Mouse (Mus musculus): ENCODE data around the gene Kcnab1. TPM values are rescaled to one million over a fixed set of nuclear protein-coding genes. Genes with fewer than 3 reads are reported as not detected.

Kcnab1 gene
- 3.0 and 3.6 TPM in 2 replicates for polyA plus RNA-seq (2014; fragmentation: Nextera tagmentation; extraction: Ambion mirVana)

DNA sequence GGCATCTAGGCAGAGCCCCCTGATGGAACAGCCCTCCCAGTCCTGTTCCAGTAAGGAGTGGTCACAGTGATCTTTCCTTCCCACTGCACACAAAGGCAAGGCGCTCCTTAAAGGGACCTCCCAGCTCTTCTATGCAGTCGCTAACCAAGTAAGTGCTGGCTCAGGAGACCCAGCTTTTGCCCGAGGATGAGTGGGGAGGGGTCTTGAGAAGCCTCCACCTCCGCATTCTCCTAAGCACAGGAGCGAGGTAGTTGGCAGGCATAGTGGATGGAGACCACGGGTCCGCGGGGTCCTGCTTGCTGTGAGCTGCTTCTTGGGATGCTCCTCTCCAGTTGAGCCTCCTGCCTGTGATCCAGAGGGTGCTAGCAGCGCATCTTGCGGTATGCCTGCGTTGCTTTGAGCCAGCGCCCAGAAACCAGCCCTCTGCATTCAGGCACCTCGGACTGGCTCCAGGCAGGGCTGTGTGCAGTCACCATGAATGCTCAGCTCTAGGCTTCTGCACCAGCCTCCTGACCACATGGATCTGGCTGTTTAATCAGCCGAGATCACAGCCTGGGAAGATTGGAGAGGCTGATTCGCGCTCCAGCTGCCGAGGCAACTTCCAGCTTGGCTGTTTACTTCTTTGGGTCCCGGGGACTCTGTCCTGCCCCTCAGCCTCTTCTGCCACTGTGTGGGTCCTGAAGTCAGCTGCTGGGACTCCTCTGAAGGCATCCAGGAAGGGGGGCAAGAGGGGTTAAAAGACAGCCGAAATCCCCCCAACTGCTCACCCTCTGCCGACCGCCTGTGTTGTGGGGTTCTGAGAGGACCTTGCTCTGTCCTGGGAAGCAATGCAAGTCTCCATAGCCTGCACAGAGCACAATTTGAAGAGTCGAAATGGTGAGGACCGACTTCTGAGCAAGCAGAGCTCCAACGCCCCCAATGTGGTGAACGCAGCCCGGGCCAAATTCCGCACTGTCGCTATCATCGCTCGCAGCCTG is at the start of gene Kcnab1:
Kcnab1 (plus strand) TSS at position 440 of the 977 bp plus-strand sequence.
- WGBS: 1% methylated on average over 30 of the region's 30 CpGs
- Histone ChIP-seq H3K27ac (replicated peaks; ENCODE audit: low read depth, low read length) (no peak within 1 kb of the TSS), H3K4me3 (ENCODE audit: low read depth, low read length) (peak within 1 kb of the TSS; percentile 44), H3K36me3 (replicated peaks; ENCODE audit: control insufficient read depth, insufficient read depth, low read depth, low read length) (no peaks in the 10 kb centered on the region), H3K9me3 (replicated peaks; ENCODE audit: control insufficient read depth, low read length) (no peaks in the 10 kb centered on the region), H3K4me2 (ENCODE audit: low read depth, low read length) (peak within 1 kb of the TSS; percentile 87), H3K4me1 (ENCODE audit: control insufficient read depth, insufficient read depth, low read length) (no peaks in the 10 kb centered on the region), H3K27me3 (ENCODE audit: control insufficient read depth, insufficient read depth, low read length) (no peaks in the 10 kb centered on the region), H3K9ac (replicated peaks; ENCODE audit: low read length) (peak within 1 kb of the TSS; percentile 49)
- ATAC-seq (replicated peaks; ENCODE audit: insufficient number of reproducible peaks, low FRiP score, low TSS enrichment, low read depth): peak; percentile 82
- DNase-seq (ENCODE audit: low spot score): peak; percentile 54

DNA sequence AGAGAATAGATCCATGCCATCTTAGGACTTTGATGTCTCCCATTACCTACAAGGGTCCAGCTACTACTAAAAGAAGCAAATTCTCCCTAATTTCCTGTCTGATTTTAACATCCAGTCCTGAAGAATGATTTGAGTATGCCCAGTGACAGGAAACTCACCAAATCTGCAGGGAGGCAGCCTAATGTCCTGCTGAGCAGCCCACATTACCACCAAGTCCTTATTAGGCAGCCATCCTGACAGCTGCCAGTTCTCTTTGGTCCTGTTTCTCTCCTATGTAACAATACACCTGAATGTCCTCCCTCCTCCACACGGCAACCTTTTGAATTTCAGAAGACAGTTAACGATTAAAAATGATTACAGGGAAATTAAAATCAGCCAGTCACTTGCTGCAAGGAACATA is 20.9 kb upstream of the Kcnab1 start:
- 53% methylated on average over 2 of the region's 2 CpGs for WGBS
- ATAC-seq (replicated peaks; ENCODE audit: insufficient number of reproducible peaks, low FRiP score, low TSS enrichment, low read depth) (no peak), DNase-seq (ENCODE audit: low spot score) (no peak)
- Histone ChIP-seq H3K27ac (replicated peaks; ENCODE audit: low read depth, low read length) (no peak overlapping the region), H3K36me3 (replicated peaks; ENCODE audit: control insufficient read depth, insufficient read depth, low read depth, low read length) (no peaks in the 10 kb centered on the region), H3K4me2 (ENCODE audit: low read depth, low read length) (no peak overlapping the region), H3K27me3 (ENCODE audit: control insufficient read depth, insufficient read depth, low read length) (no peaks in the 10 kb centered on the region), H3K9me3 (replicated peaks; ENCODE audit: control insufficient read depth, low read length) (no peaks in the 10 kb centered on the region), H3K4me3 (ENCODE audit: low read depth, low read length) (no peak overlapping the region), H3K9ac (replicated peaks; ENCODE audit: low read length) (no peak overlapping the region), H3K4me1 (ENCODE audit: control insufficient read depth, insufficient read depth, low read length) (no peaks in the 10 kb centered on the region)

DNA sequence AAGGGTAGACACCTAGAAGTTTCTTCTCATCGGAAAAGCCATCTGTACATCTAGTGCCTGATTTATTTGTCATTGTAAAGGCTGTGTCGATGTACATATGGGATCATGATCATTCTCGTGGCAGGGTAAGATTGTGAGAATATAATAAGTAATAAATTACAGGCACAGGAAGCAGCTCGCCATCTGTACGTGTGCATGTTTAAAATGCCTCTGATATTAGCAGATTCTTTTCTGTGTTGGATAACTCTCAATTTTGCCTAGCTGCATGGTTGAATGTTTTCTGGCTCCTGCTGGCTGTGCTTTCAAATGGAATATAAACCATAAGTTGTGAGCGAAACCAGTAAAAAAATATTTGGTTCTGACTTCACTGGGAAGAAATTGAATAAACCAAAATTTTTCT is 5.1 kb upstream of the Kcnab1 start:
- Histone ChIP-seq H3K4me3 (ENCODE audit: low read depth, low read length) (no peak overlapping the region), H3K36me3 (replicated peaks; ENCODE audit: control insufficient read depth, insufficient read depth, low read depth, low read length) (no peaks in the 10 kb centered on the region), H3K27ac (replicated peaks; ENCODE audit: low read depth, low read length) (no peak overlapping the region), H3K9me3 (replicated peaks; ENCODE audit: control insufficient read depth, low read length) (no peaks in the 10 kb centered on the region), H3K27me3 (ENCODE audit: control insufficient read depth, insufficient read depth, low read length) (no peaks in the 10 kb centered on the region), H3K4me1 (ENCODE audit: control insufficient read depth, insufficient read depth, low read length) (no peaks in the 10 kb centered on the region), H3K4me2 (ENCODE audit: low read depth, low read length) (no peak overlapping the region), H3K9ac (replicated peaks; ENCODE audit: low read length) (no peak overlapping the region)
- 80% methylated on average over 6 of the region's 6 CpGs for WGBS
- no peak for ATAC-seq (replicated peaks; ENCODE audit: insufficient number of reproducible peaks, low FRiP score, low TSS enrichment, low read depth)
- no peak for DNase-seq (ENCODE audit: low spot score)

DNA sequence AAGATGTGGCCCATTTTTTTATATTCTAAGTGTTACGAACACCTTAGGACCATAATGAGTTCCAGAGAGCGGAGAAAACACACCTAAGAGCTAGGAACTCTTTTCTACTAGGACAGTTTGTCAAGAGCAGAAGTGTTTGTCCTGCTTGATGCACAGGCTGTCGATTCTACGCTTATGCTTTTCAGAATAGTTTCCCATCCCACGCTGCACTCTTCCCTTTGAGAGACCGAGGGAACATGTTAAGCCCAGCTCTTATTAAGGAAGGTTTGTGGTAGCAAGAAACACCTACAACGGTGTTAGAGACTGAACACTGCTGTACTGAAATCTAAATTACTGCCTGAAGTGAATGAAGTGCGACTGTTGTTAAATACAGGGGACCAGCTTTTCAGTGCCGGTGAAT is 1.0 kb downstream of the Kcnab1 start:
- no peak overlapping the region for H3K27ac ChIP-seq (replicated peaks; ENCODE audit: low read depth, low read length)
- H3K9me3 ChIP-seq (replicated peaks; ENCODE audit: control insufficient read depth, low read length): no peaks in the 10 kb centered on the region
- H3K4me3 ChIP-seq (ENCODE audit: low read depth, low read length): no peak overlapping the region
- H3K9ac ChIP-seq (replicated peaks; ENCODE audit: low read length): no peak overlapping the region; the same call in 1 of the 2 replicates
- ATAC-seq (replicated peaks; ENCODE audit: insufficient number of reproducible peaks, low FRiP score, low TSS enrichment, low read depth) (no peak), DNase-seq (ENCODE audit: low spot score) (no peak)
- no peaks in the 10 kb centered on the region for H3K36me3 ChIP-seq (replicated peaks; ENCODE audit: control insufficient read depth, insufficient read depth, low read depth, low read length)
- no peaks in the 10 kb centered on the region for H3K27me3 ChIP-seq (ENCODE audit: control insufficient read depth, insufficient read depth, low read length)
- H3K4me1 ChIP-seq (ENCODE audit: control insufficient read depth, insufficient read depth, low read length): no peaks in the 10 kb centered on the region
- 65% methylated on average over 9 of the region's 9 CpGs for WGBS
- peak overlapping the region; percentile 87 for H3K4me2 ChIP-seq (ENCODE audit: low read depth, low read length)

DNA sequence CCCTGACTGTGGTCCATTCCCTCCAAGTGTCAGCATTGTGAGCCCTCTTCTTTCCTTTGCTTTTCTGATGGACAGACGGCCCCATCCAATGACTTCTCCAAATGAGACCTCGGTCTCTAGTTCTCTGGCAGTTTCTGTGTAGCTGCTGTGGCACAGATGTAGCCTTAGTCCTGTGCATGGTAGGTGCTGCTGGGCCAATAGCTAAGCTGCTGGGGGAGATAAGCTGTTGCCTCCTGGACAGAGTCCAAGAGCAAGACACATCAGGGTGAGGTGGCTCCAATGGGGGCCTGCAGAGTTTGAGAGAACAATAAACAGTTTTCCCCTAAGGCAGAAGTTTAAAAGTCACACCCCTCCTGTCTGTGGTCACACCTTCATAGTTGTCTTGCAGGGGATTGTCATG is 2.0 kb downstream of the Kcnab1 start:
- Histone ChIP-seq H3K27me3 (ENCODE audit: control insufficient read depth, insufficient read depth, low read length) (no peaks in the 10 kb centered on the region), H3K9me3 (replicated peaks; ENCODE audit: control insufficient read depth, low read length) (no peaks in the 10 kb centered on the region), H3K9ac (replicated peaks; ENCODE audit: low read length) (no peak overlapping the region), H3K4me1 (ENCODE audit: control insufficient read depth, insufficient read depth, low read length) (no peaks in the 10 kb centered on the region), H3K4me3 (ENCODE audit: low read depth, low read length) (no peak overlapping the region), H3K36me3 (replicated peaks; ENCODE audit: control insufficient read depth, insufficient read depth, low read depth, low read length) (no peaks in the 10 kb centered on the region), H3K4me2 (ENCODE audit: low read depth, low read length) (no peak overlapping the region), H3K27ac (replicated peaks; ENCODE audit: low read depth, low read length) (no peak overlapping the region)
- DNase-seq (ENCODE audit: low spot score) (no peak), ATAC-seq (replicated peaks; ENCODE audit: insufficient number of reproducible peaks, low FRiP score, low TSS enrichment, low read depth) (no peak)
- 90% methylated on average over 2 of the region's 2 CpGs for WGBS

DNA sequence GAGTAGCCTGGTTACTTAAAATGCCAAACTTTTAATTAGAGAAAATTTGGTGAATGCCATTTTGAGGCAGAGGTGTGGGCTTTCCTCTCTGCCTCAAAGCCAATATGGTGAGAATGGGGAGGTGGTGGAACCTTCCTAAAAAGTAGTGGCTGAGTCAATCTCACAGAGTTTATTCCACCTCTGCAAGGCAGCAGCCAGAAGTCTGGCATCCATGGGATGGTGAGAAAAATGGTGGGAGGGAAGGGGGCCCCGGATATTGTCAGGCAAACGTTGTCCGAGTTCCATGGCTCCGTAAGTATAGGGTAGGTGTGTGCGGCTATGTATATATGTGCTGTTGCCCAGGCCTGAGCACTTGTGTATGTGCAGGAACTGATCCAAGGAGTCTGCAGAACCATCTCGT is 6.0 kb downstream of the Kcnab1 start:
- no peak for ATAC-seq (replicated peaks; ENCODE audit: insufficient number of reproducible peaks, low FRiP score, low TSS enrichment, low read depth)

DNA sequence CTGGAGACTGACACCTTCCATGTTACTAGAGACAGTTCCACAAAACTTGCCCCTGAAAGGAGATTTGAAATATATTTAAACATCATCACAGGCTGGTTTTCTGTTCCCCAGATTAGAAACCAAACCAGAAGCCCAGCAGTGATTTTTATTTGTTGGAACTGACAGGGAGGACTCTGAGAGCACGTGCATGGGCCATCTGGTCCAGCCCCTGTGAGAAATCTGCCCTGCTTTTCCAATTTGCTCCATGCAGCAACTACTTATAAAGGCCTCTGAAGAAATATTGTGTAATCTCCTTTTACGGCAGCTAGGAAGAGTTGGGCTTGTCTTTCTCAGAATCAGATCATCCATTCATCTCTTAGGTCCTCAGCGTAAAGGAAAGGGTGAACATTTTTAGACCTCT is 7.8 kb downstream of the Kcnab1 start:
- 90% methylated on average over 3 of the region's 3 CpGs for WGBS
- ATAC-seq (replicated peaks; ENCODE audit: insufficient number of reproducible peaks, low FRiP score, low TSS enrichment, low read depth): no peak
- Histone ChIP-seq H3K27ac (replicated peaks; ENCODE audit: low read depth, low read length) (no peak overlapping the region), H3K4me2 (ENCODE audit: low read depth, low read length) (no peak overlapping the region), H3K27me3 (ENCODE audit: control insufficient read depth, insufficient read depth, low read length) (no peaks in the 10 kb centered on the region), H3K9ac (replicated peaks; ENCODE audit: low read length) (no peak overlapping the region), H3K4me1 (ENCODE audit: control insufficient read depth, insufficient read depth, low read length) (no peaks in the 10 kb centered on the region), H3K9me3 (replicated peaks; ENCODE audit: control insufficient read depth, low read length) (no peaks in the 10 kb centered on the region), H3K36me3 (replicated peaks; ENCODE audit: control insufficient read depth, insufficient read depth, low read depth, low read length) (no peaks in the 10 kb centered on the region), H3K4me3 (ENCODE audit: low read depth, low read length) (no peak overlapping the region)
- DNase-seq (ENCODE audit: low spot score): no peak

More for the DNA sequence above, 6.0 kb downstream of the Kcnab1 start:
- no peak overlapping the region for H3K4me3 ChIP-seq (ENCODE audit: low read depth, low read length)
- no peak overlapping the region for H3K9ac ChIP-seq (replicated peaks; ENCODE audit: low read length)
- H3K36me3 ChIP-seq (replicated peaks; ENCODE audit: control insufficient read depth, insufficient read depth, low read depth, low read length): no peaks in the 10 kb centered on the region
- H3K4me1 ChIP-seq (ENCODE audit: control insufficient read depth, insufficient read depth, low read length): no peaks in the 10 kb centered on the region
- H3K27me3 ChIP-seq (ENCODE audit: control insufficient read depth, insufficient read depth, low read length): no peaks in the 10 kb centered on the region
- no peak overlapping the region for H3K27ac ChIP-seq (replicated peaks; ENCODE audit: low read depth, low read length)
- WGBS: 91% methylated on average over 6 of the region's 6 CpGs
- H3K4me2 ChIP-seq (ENCODE audit: low read depth, low read length): no peak overlapping the region
- no peaks in the 10 kb centered on the region for H3K9me3 ChIP-seq (replicated peaks; ENCODE audit: control insufficient read depth, low read length)
- DNase-seq (ENCODE audit: low spot score): no peak

DNA sequence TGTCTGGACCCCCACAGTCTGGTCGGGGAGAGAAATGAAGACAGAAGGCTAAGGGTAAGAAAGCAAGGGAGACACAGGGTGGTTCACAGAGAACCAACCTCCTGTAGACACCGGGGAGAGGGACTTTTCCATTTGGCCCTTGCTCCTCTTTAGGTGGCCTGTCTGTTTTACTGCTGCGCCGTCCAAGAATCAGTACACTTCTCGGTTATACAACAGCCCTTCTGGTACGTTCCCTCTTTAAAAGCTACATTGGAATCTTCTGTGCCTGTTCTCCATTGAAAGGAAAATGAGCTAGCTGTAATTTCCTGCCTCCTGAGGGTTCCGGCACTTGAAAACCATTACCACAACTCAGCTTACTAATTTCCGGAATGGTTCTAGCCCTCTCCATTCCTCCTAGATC is 8.2 kb downstream of the Kcnab1 start:
- H3K4me2 ChIP-seq (ENCODE audit: low read depth, low read length): no peak overlapping the region
- no peak overlapping the region for H3K9ac ChIP-seq (replicated peaks; ENCODE audit: low read length)
- H3K36me3 ChIP-seq (replicated peaks; ENCODE audit: control insufficient read depth, insufficient read depth, low read depth, low read length): no peaks in the 10 kb centered on the region
- WGBS: 78% methylated on average over 8 of the region's 8 CpGs
- H3K27ac ChIP-seq (replicated peaks; ENCODE audit: low read depth, low read length): no peak overlapping the region
- ATAC-seq (replicated peaks; ENCODE audit: insufficient number of reproducible peaks, low FRiP score, low TSS enrichment, low read depth): no peak
- no peak for DNase-seq (ENCODE audit: low spot score)
- no peaks in the 10 kb centered on the region for H3K9me3 ChIP-seq (replicated peaks; ENCODE audit: control insufficient read depth, low read length)
- H3K27me3 ChIP-seq (ENCODE audit: control insufficient read depth, insufficient read depth, low read length): no peaks in the 10 kb centered on the region
- H3K4me3 ChIP-seq (ENCODE audit: low read depth, low read length): no peak overlapping the region
- no peaks in the 10 kb centered on the region for H3K4me1 ChIP-seq (ENCODE audit: control insufficient read depth, insufficient read depth, low read length)

Measured in embryonic facial prominence, embryonic 11.5 days (tissue).